Mouse (Mus musculus): Measurements from ENCODE around the gene Gin1.

GRCm38 (mm10) chr1:97729339-97729738 lies 40.6 kb upstream of the Gin1 start:
- no peak for TF ChIP-seq MYB (IDR thresholded peaks at IDR 0.05; ENCODE audit: low read depth, low read length)
- TF ChIP-seq RAD21 (IDR thresholded peaks at IDR 0.05; ENCODE audit: low read depth, low read length) = no peak
- TF ChIP-seq USF2 (IDR thresholded peaks at IDR 0.05; ENCODE audit: borderline replicate concordance in 1 of 2, insufficient read depth in 1 of 2, low read depth in 1 of 2, low read length in 2 of 2) = no peak
- TF ChIP-seq POLR2A (IDR thresholded peaks at IDR 0.05; ENCODE audit: control insufficient read depth in 1 of 2, insufficient read depth in 1 of 2, low read depth in 1 of 2, low read length in 2 of 2, poor library complexity in 1 of 2) = no peak
- no peak for TF ChIP-seq KAT2A (conservative IDR thresholded peaks at IDR 0.05; ENCODE audit: low read depth, low read length)
- TF ChIP-seq ETS1 (IDR thresholded peaks at IDR 0.05; ENCODE audit: low read depth, low read length) = peak; percentile 72
- no peak for TF ChIP-seq CTCF (IDR thresholded peaks at IDR 0.05 in 2 of 3, conservative IDR thresholded peaks at IDR 0.05 in 1 of 3; ENCODE audit: control insufficient read depth in 1 of 3, insufficient read depth in 1 of 3, low read depth in 2 of 3, low read length in 3 of 3, poor library complexity in 1 of 3, severe bottlenecking in 1 of 3)
- TF ChIP-seq ZC3H11A (IDR thresholded peaks at IDR 0.05; ENCODE audit: low read depth, low read length) = no peak
